Mouse (Mus musculus) adrenal gland, adult (tissue): Measurements from ENCODE around the gene Gm7982.
"Not testable (repeated sequence)": the region's sequence is repeated elsewhere in the genome, so short reads cannot be mapped to it uniquely, and the experiment has no call there.

ENCODE experiments used
- DNase-seq, 2 experiments: peaks; one replicate each; pipeline ENCODE4 v3.0.0; 2022 to 2023; ENCODE audit warnings: low spot score in 1 of 2; ENCODE audit not compliant: inconsistent age in 2 of 2

The Gm7982 gene

GRCm38 (mm10) chr5:95741714-95742113 lies at the start of gene Gm7982:
Gene Gm7982 (plus strand): TSS chr5:95742014.
- not testable (repeated sequence) for DNase-seq

GRCm38 (mm10) chr5:95736073-95736472 lies 5.7 kb upstream of the Gm7982 start, which contains the start of gene Gm7978:
Gene Gm7978 (minus strand): TSS chr5:95736173.
- not testable (repeated sequence) for DNase-seq

DNA sequence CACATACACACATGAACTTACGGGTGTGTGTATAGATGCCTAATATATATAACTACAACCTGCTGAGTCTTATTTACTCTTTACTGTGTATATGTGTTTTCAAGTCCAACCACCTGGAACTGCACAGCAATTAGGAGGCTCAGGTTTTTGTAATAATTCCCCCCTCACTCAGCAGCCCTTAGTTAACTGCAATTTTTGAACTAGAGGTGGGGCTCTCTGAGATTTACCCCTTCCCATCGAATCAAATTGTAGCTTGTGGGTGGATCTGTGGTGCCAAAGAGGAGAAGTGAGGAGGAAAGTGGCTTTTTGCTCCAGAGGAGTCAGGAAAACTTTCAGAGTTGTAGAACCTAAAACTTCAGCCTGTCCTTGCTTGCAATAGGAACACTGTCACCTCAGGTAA lies 33.9 kb downstream of the Gm7982 start, which contains the start of gene E330014E10Rik:
E330014E10Rik (plus strand) TSS at position 301 of the 400 bp plus-strand sequence.
- not testable (repeated sequence) for DNase-seq
